Mouse (Mus musculus) 3134 (cell line): ENCODE measurements around the gene Crispld2.
A peak's percentile ranks its signal among the peaks of the same experiment; 100 is the strongest.

Experiments
- DNase-seq: peaks from one replicate; pipeline ENCODE4 v3.0.0-alpha.2; 2011; ENCODE audit warnings: low spot score; ENCODE audit not compliant: insufficient read length; ENCODE audit errors: extremely low read depth

Gene Crispld2

DNA sequence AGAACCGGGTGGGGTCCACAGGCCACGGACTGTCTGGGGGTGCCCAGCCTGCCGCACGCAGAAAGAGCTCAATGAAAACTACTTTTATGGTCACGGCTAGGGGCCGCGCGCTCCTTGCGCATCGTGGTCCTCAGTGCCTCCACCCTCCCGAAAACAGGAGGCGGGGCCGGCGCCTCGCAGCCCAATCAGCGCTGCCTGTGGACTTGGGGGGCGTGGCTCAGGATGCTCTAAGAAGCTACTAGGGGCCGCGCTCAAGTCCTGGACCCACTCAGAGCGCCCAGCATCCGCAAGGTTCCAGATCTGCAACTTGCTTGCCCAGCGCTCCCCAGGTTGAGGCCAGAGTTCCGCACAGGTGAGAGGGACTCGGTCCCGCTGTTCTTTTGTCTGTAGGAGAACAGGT lies at the start of gene Crispld2:
Crispld2 (plus strand) TSS at position 190 of the 400 bp plus-strand sequence.
- no peak for DNase-seq

DNA sequence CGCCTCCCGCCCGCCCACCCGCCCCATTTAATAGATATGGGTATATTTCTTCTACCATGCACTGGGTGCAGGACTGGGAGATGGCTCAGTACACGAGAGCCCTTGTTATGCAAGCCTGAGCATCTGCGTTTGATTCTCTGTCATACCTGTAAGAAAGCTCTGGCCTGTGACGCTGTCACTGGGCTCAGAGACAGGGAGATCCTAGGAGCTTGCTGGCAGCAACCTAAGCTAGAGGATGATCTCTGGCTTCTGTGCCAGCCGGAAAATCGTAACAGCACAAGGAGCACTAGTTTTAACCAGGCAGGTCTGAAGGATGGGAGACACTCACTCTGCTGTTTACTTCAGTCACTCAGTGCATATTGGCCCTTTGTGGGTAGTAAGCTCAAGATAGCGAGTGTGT lies 48.6 kb upstream of the Crispld2 start:
- DNase-seq = no peak

DNA sequence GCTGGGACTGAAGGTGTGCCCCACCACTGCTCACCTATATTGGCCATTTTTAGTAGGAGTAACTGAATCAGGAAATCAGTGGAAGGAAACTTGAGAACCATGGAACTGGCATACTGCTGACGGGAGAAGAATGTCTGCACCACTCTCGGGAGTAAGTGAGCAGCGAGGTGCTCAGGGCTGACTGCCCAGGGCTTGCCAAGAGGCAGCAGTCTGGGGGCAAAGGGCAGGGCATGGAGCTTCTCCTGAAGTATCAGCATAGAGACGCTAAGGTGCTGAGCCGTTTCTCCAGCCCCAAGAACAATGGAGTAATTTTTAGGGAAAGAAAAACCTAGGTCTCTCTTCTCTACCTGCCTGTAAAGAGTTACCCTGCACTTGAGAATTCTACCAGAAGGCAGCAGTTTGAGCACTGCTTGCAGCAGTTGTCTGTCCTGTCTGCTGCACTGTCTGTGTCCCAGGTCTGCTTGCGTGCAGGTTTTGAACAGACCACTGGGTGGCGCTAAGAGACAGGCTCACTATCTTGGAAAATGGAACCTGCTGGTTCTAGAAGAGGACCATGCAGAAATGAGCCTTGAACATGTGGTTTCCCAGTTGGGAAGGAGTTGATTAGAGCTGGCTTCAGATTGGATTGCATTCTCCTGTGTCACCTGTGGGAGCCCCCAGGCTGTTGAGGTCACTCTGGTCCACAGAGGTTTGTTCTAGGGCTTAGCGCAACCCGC lies 48.0 kb upstream of the Crispld2 start:
- DNase-seq = no peak

DNA sequence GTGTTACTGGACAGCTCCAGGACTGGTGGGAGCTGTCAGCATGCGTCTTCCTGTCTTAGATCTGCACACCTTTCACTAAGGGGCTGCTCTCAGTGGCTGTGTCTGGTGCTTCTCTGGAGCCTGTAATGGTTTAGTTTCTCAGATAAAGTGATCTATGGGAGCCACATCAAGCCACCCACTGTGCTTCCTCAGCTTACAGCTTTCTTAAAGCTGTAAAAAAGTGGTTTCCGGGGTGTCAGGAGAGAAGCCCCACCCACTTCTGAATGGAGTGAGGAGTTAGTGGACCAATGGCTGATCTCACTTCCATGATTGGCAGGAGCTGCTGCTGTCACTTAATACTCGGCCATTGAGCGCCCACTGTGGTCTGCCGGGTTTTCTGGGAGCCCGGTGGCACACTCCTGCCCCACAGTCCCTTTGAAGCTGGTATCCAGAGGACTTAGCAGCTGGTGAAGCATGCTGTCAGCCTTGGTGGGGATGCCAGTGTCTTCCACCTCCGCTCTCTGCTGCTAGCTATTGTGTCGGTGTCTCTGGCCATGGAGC lies 45.8 kb upstream of the Crispld2 start:
- DNase-seq = no peak

DNA sequence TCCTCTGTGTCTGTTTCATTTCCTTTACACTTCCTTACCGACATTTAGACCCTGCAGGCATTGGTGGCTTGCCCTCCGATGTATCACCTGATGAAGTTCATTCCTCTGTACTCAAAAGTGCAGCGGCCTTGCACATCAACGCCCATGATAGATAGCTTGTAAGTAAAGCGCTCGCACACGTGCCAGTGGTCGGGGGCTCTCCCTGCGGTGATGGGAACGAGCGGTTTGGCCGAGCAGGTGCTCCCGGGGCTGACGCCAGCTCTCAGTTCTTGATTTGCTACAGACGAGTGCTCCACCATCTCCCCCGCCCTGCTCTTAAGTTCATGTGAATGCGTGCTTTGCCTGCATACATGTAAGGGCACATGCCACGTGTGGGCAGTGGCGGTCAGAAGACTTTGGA lies 44.6 kb upstream of the Crispld2 start:
- no peak for DNase-seq

DNA sequence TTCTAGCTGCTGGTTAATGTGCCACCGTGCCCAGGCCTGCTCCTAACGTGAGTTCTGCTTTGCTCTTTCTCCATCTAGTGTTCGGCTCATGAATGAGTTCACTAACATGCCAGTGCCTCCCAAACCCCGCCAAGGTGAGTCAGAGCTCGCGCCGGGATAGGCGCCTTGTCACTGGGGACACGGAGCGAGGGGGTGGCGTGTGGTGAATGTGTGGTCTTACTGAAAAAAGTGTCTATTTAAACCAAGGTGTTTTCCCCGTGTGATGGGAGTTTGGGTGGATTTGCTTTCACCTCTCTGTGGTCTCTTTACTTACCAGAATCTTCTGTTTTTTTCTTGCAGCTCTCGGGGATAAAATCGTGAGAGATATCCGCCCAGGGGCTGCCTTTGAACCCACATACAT lies 43.9 kb upstream of the Crispld2 start:
- DNase-seq = no peak

DNA sequence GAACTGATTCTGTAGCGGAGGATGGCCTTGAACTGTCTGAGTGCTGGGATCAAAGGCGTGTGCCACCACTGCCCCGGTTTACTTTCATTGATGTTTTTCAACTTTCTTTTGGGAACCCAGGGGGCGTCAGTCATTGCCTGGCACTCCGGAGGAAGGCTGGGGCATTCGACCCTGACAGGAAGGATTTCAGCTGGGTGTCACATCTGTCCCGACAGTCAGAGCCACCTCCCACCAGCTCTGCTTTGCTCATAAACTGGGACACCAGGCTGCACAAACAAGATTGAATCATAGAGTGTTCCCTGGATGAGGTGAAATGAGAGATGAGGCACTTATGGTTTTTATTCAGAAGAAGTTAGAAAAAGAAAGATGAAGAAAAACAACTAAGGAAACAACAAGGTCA lies 40.0 kb upstream of the Crispld2 start:
- no peak for DNase-seq

DNA sequence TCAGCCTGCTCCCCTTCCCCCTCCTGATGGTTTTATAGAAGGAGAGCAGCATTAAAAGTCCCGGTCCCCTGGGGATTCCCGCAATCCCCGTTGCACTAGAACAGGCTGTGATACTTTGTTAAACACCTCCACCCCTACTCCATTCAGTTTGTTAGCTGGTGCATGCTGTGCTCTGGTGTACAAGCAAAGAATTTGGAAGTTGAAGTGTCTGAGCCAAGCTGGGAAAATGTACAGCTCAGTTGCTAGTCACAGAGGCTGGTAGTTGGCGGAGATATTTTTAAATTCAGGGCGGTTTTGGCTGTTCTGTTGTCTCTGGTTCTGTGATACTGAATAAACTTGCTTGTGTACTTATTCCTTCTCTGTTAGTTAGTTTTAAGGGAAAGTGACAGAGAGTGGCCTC lies 39.5 kb upstream of the Crispld2 start:
- no peak for DNase-seq

DNA sequence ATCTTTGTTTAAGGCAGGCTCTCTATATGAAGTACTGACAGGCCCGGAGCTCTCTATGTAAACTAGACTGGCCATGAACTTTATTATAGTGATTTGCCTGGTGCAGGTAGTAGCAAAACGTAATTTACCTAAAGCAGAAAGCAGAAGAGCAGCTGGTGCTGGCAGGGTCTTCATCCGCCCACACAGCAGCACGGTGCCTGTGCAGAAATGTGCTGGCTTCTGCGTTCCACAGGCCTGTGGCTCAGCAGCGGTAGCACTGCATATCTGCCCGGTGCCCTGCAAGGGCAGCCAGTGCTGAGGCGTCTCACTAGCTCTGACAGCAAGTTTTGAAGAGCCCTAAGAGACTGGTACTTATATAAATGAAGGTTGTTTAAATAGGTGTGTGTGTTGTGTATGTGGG lies 36.9 kb upstream of the Crispld2 start:
- DNase-seq = no peak

DNA sequence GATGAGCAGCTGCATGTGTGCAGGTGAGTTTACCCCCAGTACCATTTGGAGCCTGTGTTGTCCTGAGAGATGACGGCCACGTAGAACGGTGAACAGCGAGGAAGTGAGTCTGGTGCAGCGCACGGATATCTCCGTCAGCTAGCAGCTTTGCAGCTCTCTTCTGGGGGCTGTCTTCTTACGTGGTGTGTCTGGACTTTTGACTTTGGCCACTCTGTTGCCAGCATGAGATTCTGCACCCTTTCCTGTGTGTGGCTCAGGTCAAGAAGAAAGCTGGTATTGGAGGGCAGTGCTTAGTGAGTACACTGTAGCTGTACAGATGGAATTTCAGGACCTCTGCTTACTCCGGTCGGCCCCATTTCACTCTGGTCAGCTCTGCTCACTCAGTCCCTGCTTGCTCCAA lies 34.2 kb upstream of the Crispld2 start:
- DNase-seq = no peak

DNA sequence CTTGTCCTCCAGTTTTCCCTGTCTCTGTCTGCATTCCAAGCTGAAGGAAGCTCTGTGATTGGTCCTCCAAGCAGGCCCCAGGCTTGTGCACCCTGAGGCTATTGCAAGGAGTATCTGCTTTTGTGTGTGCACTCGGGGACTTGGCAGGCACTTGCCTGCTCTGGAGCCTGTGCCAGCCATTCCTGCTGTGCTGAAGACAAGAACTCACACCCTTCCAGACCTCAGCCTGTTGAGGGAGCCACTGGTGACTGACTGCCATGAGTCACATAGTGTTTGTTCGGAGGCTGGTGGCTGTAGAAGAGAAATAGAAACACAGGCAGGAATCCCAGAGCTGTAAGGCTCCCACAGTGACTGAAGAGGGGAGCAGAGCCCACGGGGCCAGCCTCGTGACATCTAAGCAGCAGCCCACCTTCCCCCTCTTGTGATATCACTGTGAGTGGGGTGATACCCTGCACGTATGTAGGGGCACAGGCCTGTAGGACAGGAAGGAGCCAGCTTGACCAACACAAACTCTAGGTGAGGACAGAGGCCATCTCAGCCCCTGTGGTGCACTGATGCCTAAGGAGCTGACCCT lies 31.6 kb upstream of the Crispld2 start:
- DNase-seq = peak; percentile 61

DNA sequence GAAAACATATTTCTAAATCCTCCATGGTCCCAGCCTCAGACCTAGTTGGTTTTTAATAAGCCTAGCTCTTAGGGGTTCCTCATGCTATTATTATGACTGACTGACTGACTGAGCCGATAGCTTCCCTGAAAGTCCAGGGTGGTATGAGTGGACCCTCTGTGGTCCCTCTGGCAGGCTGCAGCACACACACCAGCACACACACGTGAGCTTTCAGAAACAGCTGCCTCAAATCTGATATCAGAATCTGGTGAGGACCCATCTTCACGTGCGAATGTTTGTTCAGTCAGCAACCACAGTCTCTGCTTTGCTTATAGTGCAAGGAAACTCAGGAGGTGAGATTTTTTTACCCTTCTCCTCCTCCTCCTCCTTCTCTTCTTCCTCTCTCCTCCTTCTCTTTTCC lies 27.4 kb upstream of the Crispld2 start:
- DNase-seq = no peak

DNA sequence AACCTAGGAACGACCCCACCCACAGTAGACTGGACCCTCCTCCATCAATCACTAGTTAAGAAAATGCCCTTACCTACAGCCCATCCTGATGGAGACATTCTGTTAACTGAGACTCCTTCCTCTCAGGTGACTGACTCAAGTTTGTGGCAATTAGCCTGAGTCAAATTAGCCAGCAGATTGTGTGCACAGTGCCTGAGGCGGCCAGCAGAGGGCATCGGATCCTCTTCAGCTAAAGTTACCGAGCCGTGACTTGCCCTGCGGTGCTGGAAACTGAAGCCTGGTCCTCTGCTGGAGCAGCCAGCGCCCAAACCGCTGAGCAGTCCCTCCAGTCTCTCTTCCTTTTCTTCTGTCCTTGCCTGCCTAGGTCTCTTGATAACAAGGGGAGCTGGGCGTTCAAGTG lies 24.8 kb upstream of the Crispld2 start:
- no peak for DNase-seq

DNA sequence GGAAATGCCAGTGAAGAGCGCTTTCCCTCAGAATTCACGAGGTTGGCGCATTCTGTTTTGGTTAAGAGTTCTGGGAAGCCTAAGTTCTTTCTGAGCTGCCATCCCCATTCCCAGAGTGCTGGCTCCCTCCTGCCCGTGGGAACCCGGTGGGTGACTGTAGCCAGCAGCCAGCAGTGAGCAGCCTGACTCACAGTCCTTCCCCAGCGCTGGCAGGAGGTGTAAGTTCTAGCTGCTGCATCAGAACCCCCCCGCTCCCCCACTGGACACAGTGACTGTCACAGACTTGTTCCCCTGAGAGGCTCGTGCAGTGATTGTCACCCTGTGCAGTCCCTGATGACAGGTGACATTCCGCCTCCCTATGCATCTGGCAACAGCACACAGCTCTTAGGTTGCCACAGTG lies 22.1 kb upstream of the Crispld2 start:
- DNase-seq = no peak

DNA sequence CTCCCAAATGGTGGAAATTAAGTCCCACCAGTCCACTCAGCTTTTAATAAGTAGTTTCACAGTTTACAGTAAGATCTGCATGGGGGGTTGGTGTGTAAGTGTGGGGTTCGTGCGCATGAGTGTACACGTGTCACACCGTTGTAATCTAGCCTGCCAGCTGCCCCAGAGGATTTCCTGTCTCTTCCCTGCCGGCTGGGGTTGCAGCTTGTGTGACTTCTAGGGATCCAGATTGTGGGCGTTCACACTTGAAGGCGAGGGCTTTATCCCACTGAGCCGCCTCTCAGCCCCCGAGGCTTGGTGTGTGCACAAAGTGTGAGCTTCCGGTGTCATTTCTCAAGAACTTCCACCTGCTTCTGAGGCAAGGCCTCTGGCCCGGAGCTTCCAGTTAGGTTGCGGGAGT lies 19.7 kb upstream of the Crispld2 start:
- no peak for DNase-seq

DNA sequence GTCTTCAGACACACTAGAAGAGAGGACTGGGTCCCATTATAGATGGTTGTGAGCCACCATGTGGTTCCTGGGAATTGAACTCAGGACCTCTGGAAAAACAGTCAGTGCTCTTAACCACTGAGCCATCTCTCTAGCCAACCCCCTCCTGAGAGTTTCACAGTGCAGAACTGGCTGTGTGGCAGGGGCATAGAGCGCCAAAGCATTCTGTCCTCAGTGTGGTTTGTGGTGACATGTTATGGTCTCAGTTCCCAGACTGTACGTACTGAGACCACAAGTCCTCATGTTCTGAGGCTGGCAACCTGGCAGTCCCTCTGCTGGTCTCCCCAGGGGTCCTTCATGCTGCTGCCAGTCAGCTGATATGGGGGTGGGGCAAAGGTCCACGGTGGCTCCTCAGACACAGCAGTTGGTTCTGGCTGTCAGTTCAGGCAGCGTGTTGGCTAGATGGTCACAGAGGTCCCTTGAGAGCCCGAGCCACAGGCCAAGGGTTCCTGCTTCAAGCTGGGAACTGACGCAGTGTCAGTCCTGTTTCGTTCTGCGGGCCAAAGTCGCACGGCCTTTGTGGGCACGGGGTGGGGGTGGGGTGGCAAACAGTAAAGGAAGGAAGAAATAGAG lies 13.4 kb upstream of the Crispld2 start:
- no peak for DNase-seq

DNA sequence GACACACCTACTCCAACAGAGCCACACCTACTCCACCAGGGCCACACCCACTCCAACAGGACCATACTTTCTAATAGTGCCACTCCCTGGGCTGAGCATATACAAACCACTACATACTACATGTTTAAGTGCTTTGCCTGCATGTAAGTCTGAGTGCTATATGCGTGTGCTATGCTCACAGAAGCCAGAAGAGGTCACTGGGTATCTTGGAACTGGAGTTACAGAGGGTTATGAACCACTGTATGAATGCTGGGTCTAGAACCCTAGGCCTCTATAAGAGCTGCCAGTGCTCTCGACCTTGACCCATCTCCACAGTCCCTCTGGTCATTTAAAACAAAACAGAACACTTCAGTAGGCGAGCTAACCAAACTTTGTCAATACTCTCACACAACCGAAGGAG lies 11.0 kb upstream of the Crispld2 start:
- no peak for DNase-seq

DNA sequence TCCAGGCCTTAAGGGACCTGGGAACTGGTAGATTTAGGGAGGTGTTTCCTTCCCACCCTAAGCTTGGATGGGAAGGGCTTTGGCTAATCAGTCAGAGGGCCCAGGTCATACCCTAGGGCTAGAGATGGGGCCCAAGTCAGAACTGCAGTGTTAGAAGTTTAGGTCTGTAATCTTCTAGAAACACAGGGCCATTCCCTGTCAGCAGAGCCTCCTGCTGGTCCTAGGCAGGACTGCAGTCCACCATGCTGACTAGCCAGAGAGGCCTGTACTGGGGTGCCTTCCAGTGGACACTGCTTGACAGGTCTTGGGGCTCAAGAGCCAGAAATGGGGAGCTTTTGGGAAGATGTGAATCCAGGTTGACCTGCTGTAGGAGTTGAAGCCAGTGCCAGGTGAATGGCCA lies 8.2 kb upstream of the Crispld2 start:
- no peak for DNase-seq

DNA sequence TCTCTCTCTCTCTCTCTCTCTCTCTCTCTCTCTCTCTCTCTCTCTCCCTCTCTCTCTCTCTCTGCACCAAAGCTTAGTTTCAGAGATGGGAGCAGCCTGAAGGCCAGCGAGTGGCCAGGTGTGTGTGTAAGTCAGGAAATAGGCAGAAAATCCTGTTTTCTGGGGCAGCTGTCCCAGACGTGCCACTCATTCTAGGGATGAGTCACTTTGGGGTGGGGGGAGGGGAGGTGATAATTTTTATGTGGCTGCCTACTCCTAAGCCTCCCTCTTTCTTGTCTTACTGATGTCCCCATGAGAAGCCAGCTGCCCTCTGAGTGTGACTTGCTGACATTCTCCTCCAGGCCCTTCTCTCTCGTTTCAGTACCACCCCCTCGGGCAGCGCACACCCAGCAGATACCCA lies 6.1 kb upstream of the Crispld2 start:
- DNase-seq = no peak

DNA sequence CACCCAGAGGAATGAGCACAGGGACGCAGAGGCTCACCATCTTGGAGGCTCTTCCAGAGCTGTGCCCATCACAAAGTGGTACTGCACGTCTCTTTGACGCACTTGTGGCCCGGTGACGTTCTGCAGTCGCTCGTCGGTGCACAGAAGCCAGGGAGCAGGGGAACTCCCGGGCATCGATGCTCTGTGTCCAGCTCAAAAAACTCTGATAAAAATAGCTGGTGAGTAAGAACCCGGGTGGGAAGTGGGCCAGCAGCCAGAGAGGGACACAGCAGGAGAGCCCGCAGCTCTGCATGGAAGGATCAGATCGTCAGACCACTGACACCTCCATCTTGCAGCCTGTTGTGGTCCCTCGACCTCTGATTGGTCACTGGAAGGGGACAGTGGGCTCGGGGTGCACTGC lies 4.2 kb upstream of the Crispld2 start:
- DNase-seq = peak; percentile 44

DNA sequence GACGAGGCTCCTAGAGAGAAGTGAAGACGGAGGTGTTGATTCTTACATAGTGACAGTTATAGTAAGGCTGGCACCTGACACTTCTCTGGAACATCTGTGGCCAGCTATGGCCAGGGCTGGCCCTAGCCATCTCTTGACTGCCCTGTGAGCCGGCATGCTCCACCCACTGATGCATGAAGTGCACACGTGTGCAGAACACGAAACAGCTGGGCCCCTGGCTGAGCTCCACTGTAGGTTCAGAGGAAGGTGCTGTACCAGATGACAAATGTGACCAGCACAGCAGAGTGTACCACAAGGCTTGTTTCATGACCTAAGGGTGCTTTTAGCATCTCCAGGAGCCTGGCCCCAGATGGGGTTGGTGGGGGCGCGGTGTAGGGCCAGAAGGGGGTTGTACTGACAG lies 1.9 kb downstream of the Crispld2 start:
- DNase-seq = no peak

DNA sequence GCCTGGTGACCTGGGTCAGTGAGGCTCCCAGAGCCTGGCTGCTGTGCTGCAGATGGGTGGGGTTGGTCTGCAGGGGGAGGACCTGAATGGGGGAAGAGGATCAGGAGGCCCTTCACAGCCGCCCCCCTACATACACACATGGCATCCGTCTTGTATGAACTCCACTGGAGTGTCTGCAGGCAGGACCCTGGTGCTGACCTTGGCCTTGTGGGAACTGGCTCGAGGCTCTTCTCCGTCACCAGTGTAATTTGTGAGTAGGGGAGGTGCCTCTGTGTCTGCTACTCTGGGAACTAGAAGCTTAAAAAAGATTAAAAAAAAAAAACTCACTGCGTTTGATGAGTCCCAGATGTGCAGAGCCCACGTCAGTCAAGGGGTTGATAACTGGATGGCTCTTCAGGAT lies 2.3 kb downstream of the Crispld2 start:
- no peak for DNase-seq
